Mouse (Mus musculus) stomach, embryonic 16.5 days (tissue): Measurements from ENCODE around the gene Ccnl2. TPM values are rescaled to one million over a fixed set of nuclear protein-coding genes. Genes with fewer than 3 reads are reported as not detected.

ENCODE experiments used
- ATAC-seq: fragments of 200-750 bp; cut with Nextera tagmentation; 2 replicates; pipeline ENCODE4 v1.8.0; 2017; ENCODE audit warnings: moderate number of reproducible peaks, moderate TSS enrichment; ENCODE audit not compliant: insufficient read depth, low FRiP score
- H3K27ac ChIP-seq: fragments of 300-500 bp; sonication (generic); 2 replicates; pipeline ENCODE4 v1.5.1; 2014; ENCODE audit warnings: low read length
- H3K27me3 ChIP-seq: fragments of 300-500 bp; sonication (generic); 2 replicates; pipeline ENCODE4 v1.6.1; 2014; ENCODE audit warnings: low read length, control low read depth, mixed read lengths; ENCODE audit not compliant: control insufficient read depth, insufficient read depth
- H3K36me3 ChIP-seq: fragments of 300-500 bp; sonication (generic); 2 replicates; pipeline ENCODE4 v1.6.1; 2014; ENCODE audit warnings: low read length; ENCODE audit not compliant: control insufficient read depth, insufficient read depth
- H3K4me1 ChIP-seq: fragments of 300-500 bp; sonication (generic); 2 replicates; pipeline ENCODE4 v1.6.1; 2014; ENCODE audit warnings: low read length, control low read depth, mixed read lengths; ENCODE audit not compliant: control insufficient read depth, insufficient read depth
- H3K4me2 ChIP-seq: fragments of 300-500 bp; sonication (generic); 2 replicates; pipeline ENCODE4 v1.6.1; 2014; ENCODE audit warnings: low read depth, low read length, mixed read lengths
- H3K4me3 ChIP-seq: fragments of 300-500 bp; sonication (generic); replicated peaks from 2 replicates; pipeline ENCODE4 v1.5.1; 2014; ENCODE audit warnings: mild to moderate bottlenecking, low read length
- H3K9ac ChIP-seq: fragments of 300-500 bp; sonication (generic); 2 replicates; pipeline ENCODE4 v1.6.1; 2014; ENCODE audit warnings: low read length
- H3K9me3 ChIP-seq: fragments of 300-500 bp; sonication (generic); replicated peaks from 2 replicates; pipeline ENCODE4 v1.6.1; 2016; ENCODE audit warnings: low read length, control low read depth; ENCODE audit not compliant: control insufficient read depth
- WGBS: fragments of 180-500 bp; shearing (Covaris S2); extraction: QIAGEN DNeasy Blood & Tissue Kit; methylation state at CpG from one replicate; pipeline ENCODE4 v1.1.7; 2014; 5-methylcytosine and 5-hydroxymethylcytosine counted together
- polyA plus RNA-seq: library from polyadenylated mRNA; unstranded; fragments of >200 nt; fragmentation: Nextera tagmentation; extraction: Ambion mirVana; gene quantifications from 2 replicates; pipeline ENCODE4 v1.2.1, GENCODE M21; 2015

Ccnl2 gene
- polyA plus RNA-seq, 1 experiment from 2014 or later = 173 TPM

DNA sequence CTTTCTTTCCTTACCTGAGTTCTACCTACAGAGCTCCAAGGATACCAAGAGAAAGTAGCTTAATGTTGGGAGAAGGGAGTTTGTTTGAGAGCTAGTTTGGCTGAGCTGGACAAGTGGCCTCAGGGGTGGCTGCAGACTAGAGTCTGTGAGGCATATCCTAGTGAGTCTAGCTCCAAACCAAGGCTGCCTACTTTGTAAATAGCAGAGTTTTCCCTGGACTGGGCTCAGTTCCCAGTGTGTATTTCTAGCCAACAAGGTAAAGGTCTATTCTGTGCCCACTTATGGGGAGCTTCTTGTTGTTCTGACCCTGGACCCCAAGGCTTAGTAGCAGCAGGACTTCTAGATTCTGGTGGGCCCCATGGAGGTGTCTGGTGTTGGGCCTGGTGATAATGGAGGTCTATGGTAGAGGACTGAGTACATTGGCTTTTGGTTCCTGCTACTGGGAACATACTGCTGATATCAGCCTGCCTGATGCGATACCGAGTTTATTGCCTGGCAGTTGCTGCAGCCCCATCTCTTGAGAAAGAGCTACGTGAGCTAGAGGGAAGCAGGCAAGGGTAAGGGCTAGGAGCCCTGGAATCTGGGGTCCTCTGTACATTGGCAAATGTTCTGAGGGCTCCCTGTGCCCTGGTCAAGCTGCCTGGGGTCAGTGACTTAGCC is 37.6 kb downstream of the Ccnl2 start:
- WGBS = 79% methylated on average over 3 of the region's 3 CpGs
- no peak overlapping the region for H3K27ac ChIP-seq
- peaks cover 7% of the 10 kb centered on the region; the same call in 1 of the 2 replicates for H3K36me3 ChIP-seq
- peaks cover 24% of the 10 kb centered on the region for H3K4me1 ChIP-seq
- H3K9ac ChIP-seq = no peak overlapping the region
- no peaks in the 10 kb centered on the region for H3K27me3 ChIP-seq
- H3K9me3 ChIP-seq = no peaks in the 10 kb centered on the region
- H3K4me3 ChIP-seq = no peak overlapping the region
- no peak overlapping the region for H3K4me2 ChIP-seq
- no peak for ATAC-seq

DNA sequence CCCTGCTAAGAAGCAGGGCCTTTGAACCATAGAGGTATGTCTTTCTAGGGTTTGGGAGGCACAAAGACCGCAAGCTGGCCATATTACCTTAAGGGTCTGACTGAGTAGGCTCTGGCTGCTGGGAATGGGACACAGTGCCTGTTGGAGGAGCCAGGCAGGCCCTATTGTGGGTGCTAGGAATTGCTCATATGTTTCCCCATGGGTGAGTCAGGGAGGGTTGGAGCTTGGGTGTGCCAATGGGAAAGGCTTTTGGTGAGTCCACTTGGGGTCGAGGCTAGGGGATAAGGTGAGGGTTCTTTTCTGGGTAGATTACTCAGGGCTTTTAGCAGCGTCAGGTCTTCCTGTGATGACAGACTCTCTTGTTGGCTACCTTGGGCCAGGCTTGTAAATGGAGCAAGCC is 39.1 kb downstream of the Ccnl2 start:
- Histone ChIP-seq H3K36me3 (peaks cover 20% of the 10 kb centered on the region), H3K27me3 (no peaks in the 10 kb centered on the region), H3K9me3 (no peaks in the 10 kb centered on the region), H3K9ac (no peak overlapping the region), H3K27ac (no peak overlapping the region), H3K4me2 (no peak overlapping the region), H3K4me1 (peaks cover 23% of the 10 kb centered on the region), H3K4me3 (no peak overlapping the region)
- 82% methylated on average over 3 of the region's 3 CpGs for WGBS
- no peak for ATAC-seq

DNA sequence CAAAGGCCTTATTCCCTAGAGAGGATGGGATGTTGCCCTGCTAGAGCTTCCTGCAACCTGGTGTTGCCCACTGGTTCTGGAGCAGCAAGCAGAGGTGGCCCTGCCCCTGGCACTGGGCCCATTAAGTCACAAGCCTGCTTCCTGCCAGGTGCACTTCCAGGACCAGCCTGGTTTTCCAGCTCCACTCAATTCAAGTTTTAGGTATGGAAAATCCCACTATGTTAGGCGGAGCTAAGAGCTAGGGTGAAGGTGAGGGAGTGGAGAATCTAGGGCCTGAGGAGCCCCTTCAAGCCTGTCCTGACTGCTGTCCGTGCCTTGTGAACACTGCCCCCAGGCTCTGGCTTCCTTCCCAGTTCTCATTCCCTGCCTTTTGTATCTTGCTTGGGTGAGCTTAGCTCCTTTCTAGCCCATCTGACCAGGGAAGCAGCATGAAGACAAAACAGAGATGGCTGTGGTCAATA is 39.7 kb downstream of the Ccnl2 start:
- no peak overlapping the region for H3K27ac ChIP-seq
- 67% methylated on average over 2 of the region's 2 CpGs for WGBS
- no peak overlapping the region for H3K9ac ChIP-seq

DNA sequence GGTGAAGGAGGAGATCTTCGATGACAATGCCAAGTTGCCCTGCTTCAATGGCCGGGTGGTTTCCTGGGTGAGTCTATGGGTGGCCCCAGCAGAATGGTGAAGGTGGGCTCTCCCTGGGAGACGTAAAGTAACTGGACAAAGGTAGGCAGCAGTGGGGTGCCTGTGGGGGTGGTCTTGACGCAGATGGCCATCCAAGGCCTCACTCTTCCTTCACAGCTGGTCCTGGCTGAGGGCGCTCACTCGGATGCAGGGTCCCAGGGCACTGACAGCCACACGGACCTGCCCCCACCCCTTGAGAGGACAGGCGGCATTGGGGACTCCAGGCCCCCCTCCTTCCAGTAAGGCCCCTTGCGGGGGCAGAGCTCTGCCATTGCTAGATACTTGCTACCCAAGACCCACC is 41.1 kb downstream of the Ccnl2 start:
- no peak for ATAC-seq

More for the DNA sequence above, 39.7 kb downstream of the Ccnl2 start:
- Histone ChIP-seq H3K4me1 (peaks cover 17% of the 10 kb centered on the region), H3K27me3 (no peaks in the 10 kb centered on the region), H3K9me3 (no peaks in the 10 kb centered on the region), H3K36me3 (peaks cover 20% of the 10 kb centered on the region), H3K4me2 (no peak overlapping the region), H3K4me3 (no peak overlapping the region)
- ATAC-seq = no peak

DNA sequence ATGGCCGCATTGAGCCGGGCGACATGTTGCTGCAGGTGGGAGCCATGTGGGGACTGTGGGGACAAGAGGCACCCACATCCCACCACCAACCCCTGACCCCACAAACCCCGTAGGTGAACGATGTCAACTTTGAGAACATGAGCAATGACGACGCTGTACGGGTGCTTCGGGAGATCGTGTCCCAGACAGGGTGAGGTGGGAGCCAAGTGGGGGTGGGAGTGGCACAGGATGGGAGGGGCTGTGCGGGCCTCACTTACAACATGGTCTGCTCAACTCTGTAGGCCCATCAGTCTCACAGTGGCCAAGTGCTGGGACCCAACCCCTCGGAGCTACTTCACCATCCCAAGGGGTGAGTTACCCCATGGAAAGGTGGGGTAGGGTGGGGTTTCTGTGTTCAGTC is 42.7 kb downstream of the Ccnl2 start:
- Histone ChIP-seq H3K36me3 (peaks cover 20% of the 10 kb centered on the region), H3K9ac (no peak overlapping the region), H3K9me3 (no peaks in the 10 kb centered on the region), H3K27ac (no peak overlapping the region), H3K27me3 (no peaks in the 10 kb centered on the region), H3K4me2 (no peak overlapping the region), H3K4me1 (no peaks in the 10 kb centered on the region), H3K4me3 (no peak overlapping the region)
- WGBS = 95% methylated on average over 12 of the region's 12 CpGs
- ATAC-seq = no peak

More for the DNA sequence above, 41.1 kb downstream of the Ccnl2 start:
- 83% methylated on average over 9 of the region's 9 CpGs for WGBS
- Histone ChIP-seq H3K9ac (no peak overlapping the region), H3K27ac (no peak overlapping the region), H3K27me3 (no peaks in the 10 kb centered on the region), H3K4me2 (no peak overlapping the region), H3K36me3 (peaks cover 20% of the 10 kb centered on the region), H3K4me3 (no peak overlapping the region), H3K4me1 (peaks cover 13% of the 10 kb centered on the region), H3K9me3 (no peaks in the 10 kb centered on the region)

DNA sequence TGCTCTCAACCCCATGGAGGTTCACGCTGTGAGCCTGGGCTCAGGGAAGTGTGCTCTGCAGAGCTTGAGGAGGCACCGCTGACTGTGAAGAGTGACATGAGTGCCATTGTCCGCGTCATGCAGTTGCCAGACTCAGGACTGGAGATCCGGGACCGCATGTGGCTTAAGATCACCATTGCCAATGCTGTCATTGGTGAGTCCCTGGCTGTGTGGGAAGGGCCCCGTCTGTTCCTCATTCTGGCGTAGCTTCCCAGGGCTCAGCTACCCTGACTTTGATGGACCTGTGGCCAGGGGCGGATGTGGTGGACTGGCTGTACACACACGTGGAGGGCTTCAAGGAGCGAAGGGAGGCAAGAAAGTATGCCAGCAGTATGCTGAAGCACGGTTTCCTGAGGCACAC is 43.8 kb downstream of the Ccnl2 start:
- Histone ChIP-seq H3K9ac (no peak overlapping the region), H3K9me3 (no peaks in the 10 kb centered on the region), H3K27me3 (no peaks in the 10 kb centered on the region), H3K4me1 (no peaks in the 10 kb centered on the region), H3K27ac (no peak overlapping the region), H3K36me3 (peaks cover 20% of the 10 kb centered on the region), H3K4me3 (no peak overlapping the region), H3K4me2 (no peak overlapping the region)
- ATAC-seq = no peak
- WGBS = 90% methylated on average over 12 of the region's 12 CpGs

DNA sequence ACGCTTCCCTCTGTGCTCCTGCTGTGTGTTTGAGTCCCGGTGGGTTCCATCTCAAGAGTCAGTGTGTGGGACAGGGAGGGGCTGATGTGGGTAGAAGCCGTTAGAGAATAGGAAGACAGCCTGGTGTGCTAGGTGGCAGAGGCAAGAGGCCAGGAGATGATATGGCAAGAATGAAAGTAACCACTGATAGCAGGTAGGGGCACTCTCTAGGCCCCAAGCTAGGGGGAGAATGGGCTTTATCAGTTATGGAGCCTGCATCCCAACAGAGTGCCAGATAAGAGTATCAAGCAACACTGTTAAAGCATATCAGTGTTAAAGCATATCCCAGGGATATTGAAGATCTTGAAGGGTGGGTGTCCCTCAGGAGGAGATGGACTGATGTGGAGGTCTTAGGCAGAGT is 44.6 kb downstream of the Ccnl2 start:
- ATAC-seq = no peak
- no peaks in the 10 kb centered on the region for H3K4me1 ChIP-seq
- H3K9ac ChIP-seq = no peak overlapping the region
- no peak overlapping the region for H3K4me3 ChIP-seq
- no peak overlapping the region for H3K27ac ChIP-seq
- no peaks in the 10 kb centered on the region for H3K9me3 ChIP-seq
- H3K4me2 ChIP-seq = no peak overlapping the region
- peaks cover 20% of the 10 kb centered on the region for H3K36me3 ChIP-seq
- 81% methylated on average over 3 of the region's 3 CpGs for WGBS
- H3K27me3 ChIP-seq = no peaks in the 10 kb centered on the region

DNA sequence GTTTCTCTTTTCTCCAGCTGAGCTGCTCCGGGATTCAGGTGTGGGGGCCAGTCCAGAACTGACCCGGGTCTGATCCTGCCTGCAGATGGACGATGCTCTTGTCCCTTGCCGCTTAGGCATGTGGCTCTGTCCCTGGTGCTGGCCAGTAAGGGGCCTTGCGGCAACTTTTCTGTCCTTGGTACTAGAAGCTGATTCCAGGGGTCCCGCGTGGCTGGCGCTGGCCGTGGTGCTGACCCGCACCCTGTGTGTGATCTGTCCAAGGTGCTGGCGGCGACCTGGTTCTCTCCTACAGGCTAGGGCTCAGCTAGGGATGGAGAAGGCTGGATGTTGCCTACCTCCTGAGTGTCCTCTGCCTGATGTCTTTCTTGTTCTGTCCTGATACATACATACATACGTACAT is 47.0 kb downstream of the Ccnl2 start:
- Histone ChIP-seq H3K4me2 (no peak overlapping the region), H3K4me3 (no peak overlapping the region), H3K9me3 (no peaks in the 10 kb centered on the region), H3K27ac (no peak overlapping the region), H3K9ac (no peak overlapping the region), H3K27me3 (no peaks in the 10 kb centered on the region), H3K36me3 (peaks cover 17% of the 10 kb centered on the region; the same call in 1 of the 2 replicates), H3K4me1 (no peaks in the 10 kb centered on the region)
- ATAC-seq = peak; percentile 19; the same call in 1 of the 2 replicates
- WGBS = 18% methylated on average over 13 of the region's 13 CpGs

DNA sequence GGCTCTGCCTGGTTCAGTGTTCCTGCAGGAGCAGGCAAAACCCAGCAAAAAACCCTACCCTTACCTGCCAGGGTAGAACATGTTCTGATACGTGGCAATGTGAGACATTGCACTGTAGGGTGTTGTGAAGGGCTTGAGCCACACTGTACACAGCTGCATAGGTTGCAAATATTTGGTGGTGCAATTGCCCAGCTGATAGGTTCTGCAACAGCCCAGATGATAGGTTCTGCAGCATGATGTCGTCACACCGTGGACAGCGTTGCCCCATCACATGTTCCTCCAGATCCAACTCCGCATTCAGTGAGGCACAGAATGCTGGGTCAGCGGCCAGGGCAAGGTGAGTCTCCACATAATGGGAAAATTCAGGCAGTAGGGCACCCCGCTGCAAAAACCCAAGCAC is 49.5 kb downstream of the Ccnl2 start:
- no peak for ATAC-seq
- peaks cover 4% of the 10 kb centered on the region; the same call in 1 of the 2 replicates for H3K36me3 ChIP-seq
- H3K9ac ChIP-seq = no peak overlapping the region
- H3K4me1 ChIP-seq = no peaks in the 10 kb centered on the region
- whole genome bisulfite sequencing = 88% methylated on average over 7 of the region's 7 CpGs
- no peaks in the 10 kb centered on the region for H3K9me3 ChIP-seq
- no peak overlapping the region for H3K4me2 ChIP-seq
- no peak overlapping the region for H3K4me3 ChIP-seq
- no peak overlapping the region for H3K27ac ChIP-seq
- no peaks in the 10 kb centered on the region for H3K27me3 ChIP-seq
